Mouse (Mus musculus): Measurements from ENCODE around the gene Sh3pxd2a. TPM values are rescaled to one million over a fixed set of nuclear protein-coding genes. Genes with fewer than 3 reads are reported as not detected.

The Sh3pxd2a gene
- polyA plus RNA-seq, 2 experiments from 2014 or later = 0.60 to 1.9 TPM

DNA sequence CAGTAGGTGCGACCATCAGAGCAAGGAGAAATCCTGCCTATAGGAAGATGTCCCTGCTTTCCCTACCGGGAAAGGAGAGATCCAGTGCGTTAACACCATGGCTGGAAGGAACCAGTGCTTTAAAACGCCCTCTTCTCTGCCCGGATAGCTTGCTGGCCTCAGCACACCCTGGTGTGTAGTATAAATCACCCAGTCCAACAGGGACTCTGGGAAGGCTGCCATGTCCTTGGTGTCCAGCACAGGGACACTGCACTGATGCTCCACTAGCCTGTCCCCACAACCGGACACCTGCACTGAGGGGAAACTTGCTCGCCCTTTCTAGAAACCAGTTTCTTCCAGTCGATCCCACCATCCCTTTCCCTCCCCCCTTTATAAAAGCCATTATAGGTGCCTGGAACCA is 28.0 kb downstream of the Sh3pxd2a start:
- no peak for ATAC-seq

DNA sequence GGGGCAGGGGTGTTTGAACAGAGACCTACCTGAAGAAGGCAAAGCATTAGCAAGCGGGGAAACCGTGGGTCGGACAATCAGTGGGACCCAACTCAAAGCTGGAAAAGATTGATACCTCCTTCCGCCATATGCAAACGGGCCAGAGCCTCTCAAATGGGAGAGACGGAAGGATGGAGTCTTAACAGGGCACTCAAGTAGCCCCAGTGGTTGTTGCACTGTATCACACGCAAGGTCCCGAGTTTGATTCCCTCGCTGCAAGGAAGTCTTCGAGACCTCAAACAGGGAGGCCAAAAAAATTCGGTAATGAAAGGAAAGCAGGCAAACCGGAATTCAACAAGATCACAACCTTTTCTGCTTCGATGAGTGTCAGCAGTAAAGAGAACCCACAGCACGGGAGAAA is 29.5 kb downstream of the Sh3pxd2a start:
- ATAC-seq = no peak

DNA sequence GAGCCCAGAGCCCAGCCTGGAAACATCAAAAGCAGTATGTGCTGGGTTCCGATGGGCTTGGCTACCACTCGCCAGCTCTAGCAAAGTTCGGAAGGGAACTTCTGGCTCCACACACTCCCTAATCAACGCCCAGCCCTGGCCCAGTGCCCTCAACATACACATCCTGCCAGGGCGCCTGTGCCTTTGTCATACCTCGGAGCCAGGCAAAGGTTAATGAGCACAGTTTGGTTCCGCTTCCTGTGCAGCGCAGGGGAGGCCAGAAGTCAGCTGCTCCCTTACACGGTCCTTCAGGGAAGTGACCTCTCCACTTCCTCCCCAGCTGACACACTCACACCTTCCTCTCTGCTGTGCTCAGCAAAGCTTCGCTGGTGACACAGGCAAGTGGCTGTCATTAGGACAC is 31.9 kb downstream of the Sh3pxd2a start:
- ATAC-seq = peak; percentile 99

DNA sequence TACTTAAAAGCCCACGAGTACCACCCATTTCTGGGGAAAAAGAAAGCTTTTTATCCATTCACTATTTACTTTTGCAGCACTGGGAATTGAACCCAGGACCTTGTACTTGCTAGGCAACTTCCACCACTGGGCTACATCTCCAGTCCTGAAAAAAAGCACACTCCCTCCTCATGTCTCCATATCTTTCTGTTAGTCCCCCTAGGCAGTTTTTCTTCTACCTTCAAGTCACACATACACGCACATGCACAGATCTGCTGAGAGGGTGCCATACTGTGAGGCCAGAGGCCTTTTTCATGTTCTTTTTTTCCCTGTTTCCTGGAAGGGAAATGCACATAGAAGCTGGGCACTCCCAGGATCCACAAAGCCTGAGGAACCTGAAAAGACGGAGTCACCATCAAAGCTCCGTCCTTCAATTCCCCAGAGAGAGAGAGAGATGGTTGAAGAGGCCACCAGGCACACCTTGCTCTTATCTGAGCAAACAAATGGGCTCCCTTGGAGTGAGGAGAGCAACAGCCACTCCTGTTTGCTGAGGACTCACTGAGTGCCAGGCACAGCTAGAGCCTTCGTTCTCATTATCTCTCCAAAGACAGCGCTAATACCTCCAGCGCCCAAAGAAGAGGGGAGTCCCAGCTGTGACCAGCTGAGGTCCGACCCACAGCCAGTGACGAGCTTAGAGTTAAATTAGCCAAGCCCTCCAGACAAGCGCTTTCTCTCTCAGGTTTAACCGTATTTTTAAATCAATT is 32.8 kb downstream of the Sh3pxd2a start:
- no peak for ATAC-seq

DNA sequence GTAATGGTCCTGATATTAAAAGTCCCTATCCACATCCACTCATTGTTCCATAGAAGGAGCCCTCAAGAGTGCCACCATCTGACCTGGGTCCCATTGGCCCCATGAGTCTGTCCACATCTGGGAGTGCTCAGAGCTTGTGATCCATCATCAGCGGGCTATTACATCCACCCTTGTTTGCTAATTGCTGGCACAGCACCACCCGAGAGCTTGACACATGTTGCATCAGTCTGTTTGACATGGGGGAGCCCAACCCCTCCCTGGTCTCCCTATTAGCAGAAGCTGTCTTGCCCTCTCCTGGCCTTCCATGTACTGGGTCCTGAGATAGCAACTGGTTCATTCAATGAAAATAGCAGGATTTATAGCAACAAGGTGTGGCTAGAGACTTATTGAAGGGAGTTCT is 34.0 kb downstream of the Sh3pxd2a start:
- ATAC-seq = no peak

- no peak for ATAC-seq
Observed at GRCm38 (mm10) chr19:47429245-47429644, 35.0 kb downstream of the Sh3pxd2a start.

- ATAC-seq = no peak
Observed at GRCm38 (mm10) chr19:47428794-47429193, 35.4 kb downstream of the Sh3pxd2a start.

GRCm38 (mm10) chr19:47427841-47428789 is 36.1 kb downstream of the Sh3pxd2a start:
- ATAC-seq = no peak

GRCm38 (mm10) chr19:47423632-47424031 is 40.6 kb downstream of the Sh3pxd2a start:
- ATAC-seq = no peak

DNA sequence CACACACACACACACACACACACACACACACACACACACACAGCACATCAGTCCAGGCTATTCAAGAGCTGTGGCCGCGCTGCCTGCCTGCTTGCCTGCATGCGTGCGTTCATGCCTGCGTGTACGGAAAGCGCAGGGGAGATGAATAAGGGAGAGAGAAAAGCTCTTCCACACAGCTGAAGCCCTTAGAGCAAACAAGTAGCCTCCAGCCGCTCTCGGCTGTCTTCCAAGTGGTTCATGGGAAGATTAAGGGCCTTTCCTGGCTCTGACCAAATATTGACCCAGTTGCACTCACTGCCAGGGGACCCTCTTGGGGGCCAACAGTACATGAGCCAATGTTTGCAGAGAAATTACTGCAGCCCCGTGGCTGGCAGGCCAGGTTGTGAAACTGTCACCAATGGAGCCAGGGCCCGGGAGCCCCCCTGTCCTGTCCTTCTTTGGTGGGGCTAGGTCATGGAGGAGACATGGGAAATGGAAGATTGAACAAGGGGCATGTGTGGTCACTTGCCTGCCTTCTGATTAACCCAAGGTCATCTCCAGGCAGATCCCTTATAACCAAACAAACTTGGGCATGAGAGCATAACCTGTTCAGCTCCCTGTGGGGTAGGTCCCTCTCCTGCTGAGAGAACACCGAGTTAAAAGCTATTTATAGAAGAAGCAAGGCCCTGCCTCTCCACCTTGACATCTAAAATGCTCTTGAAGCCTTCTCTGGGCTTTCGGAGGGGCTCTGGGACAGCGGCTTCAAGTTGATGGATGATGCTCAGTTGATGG is 42.9 kb downstream of the Sh3pxd2a start:
- ATAC-seq = no peak

GRCm38 (mm10) chr19:47420539-47420938 is 43.7 kb downstream of the Sh3pxd2a start:
- ATAC-seq = no peak

GRCm38 (mm10) chr19:47419208-47419607 is 45.0 kb downstream of the Sh3pxd2a start:
- no peak for ATAC-seq

DNA sequence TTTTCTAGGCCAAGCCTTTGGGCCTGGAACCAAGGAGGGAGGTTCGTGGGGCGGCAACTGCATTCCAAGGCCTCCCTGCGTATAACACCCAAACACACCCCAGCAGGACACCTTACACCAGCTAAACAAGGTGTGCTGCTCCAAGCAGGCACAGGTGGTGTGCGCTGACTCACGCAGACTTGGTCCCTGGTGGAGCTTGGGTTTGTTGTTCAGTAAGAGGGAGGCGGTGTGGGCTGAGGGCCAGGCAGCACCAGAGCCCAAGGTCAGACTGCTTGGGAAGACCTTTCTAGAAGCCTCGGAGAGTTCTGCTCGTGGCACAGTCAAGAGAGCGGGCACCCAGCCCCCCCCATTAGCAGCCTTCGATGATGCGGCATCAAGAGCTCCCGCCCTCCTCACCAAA is 48.0 kb downstream of the Sh3pxd2a start:
- ATAC-seq = no peak

GRCm38 (mm10) chr19:47414142-47414905 is 49.9 kb downstream of the Sh3pxd2a start:
- no peak for ATAC-seq

GRCm38 (mm10) chr19:47413458-47414005 is 50.7 kb downstream of the Sh3pxd2a start:
- peak; percentile 17 for ATAC-seq

- ATAC-seq = peak; percentile 84
Observed at GRCm38 (mm10) chr19:47412566-47413248, 51.5 kb downstream of the Sh3pxd2a start.

GRCm38 (mm10) chr19:47410301-47410700 is 53.9 kb downstream of the Sh3pxd2a start:
- ATAC-seq = no peak

- ATAC-seq = no peak
Observed at GRCm38 (mm10) chr19:47409142-47409541, 55.1 kb downstream of the Sh3pxd2a start.

GRCm38 (mm10) chr19:47408656-47409055 is 55.5 kb downstream of the Sh3pxd2a start:
- no peak for ATAC-seq

DNA sequence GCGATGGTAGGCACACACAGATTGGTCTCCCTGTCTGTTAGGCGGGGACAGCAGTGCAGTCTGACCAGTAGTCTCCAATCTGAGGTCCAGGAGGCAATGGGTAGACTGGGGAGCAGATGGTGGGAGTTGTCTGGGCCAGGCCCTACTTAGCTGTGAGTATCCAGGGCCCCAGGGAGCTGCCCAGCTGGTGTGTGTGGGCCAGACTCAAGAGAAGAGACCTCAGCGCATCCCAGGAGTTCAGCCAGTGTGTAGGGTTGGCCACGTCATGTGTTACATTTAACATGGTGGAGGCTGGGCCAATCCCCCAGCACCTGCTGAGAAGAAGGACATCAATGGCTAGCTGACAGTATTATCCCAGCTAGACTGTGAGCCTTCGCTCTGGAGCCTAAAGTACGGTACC is 56.9 kb downstream of the Sh3pxd2a start:
- no peak for ATAC-seq

DNA sequence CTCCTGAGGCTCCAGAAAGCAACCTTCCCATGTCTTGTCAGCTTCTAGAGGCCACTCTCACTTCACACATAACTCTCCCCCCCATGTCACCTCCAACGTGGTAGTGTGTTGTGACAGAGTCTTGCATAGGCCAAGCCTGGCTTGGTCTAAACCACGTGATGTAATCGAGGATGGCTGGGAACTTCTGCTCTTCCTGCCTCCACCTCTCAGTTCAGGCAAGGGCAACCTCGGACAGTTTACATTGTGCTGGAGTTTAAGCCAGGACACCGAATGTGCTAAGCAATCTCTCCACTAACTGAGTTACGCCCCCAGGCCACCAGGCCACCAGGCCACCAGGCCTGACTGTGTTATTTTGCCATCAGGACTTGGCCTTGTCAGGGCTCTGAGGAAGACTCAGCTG is 57.7 kb downstream of the Sh3pxd2a start:
- no peak for ATAC-seq

All from CD4-positive, CD25-positive, alpha-beta regulatory T cell, adult 4 months (primary cell).